Mouse (Mus musculus) embryonic facial prominence, embryonic 10.5 days (tissue): ENCODE measurements around the gene Tmem94. TPM values are rescaled to one million over a fixed set of nuclear protein-coding genes. Genes with fewer than 3 reads are reported as not detected.
A peak's percentile ranks its signal among the peaks of the same experiment; 100 is the strongest.

ENCODE experiments used
- DNase-seq: peaks from one replicate; pipeline ENCODE4 v3.0.0-alpha.2; 2017; ENCODE audit warnings: low spot score
- H3K27ac ChIP-seq: fragments of 300-500 bp; sonication (generic); replicated peaks from 2 replicates; pipeline ENCODE4 v1.5.1; 2016; ENCODE audit warnings: mild to moderate bottlenecking
- H3K27me3 ChIP-seq: fragments of 300-500 bp; sonication (generic); replicated peaks from 2 replicates; pipeline ENCODE4 v1.6.1; 2016; ENCODE audit warnings: low read depth, mild to moderate bottlenecking; ENCODE audit not compliant: poor library complexity, severe bottlenecking
- H3K36me3 ChIP-seq: fragments of 300-500 bp; sonication (generic); replicated peaks from 2 replicates; pipeline ENCODE4 v1.6.1; 2016; ENCODE audit warnings: mild to moderate bottlenecking, moderate library complexity
- H3K4me1 ChIP-seq: fragments of 300-500 bp; sonication (generic); 2 replicates; pipeline ENCODE4 v1.6.1; 2016
- H3K4me3 ChIP-seq: fragments of 300-500 bp; sonication (generic); 2 replicates; pipeline ENCODE4 v1.5.1; 2016; ENCODE audit warnings: mild to moderate bottlenecking, moderate library complexity
- H3K9me3 ChIP-seq: fragments of 300-500 bp; sonication (generic); 2 replicates; pipeline ENCODE4 v1.6.1; 2016; ENCODE audit warnings: mild to moderate bottlenecking
- WGBS: fragments of 180-500 bp; shearing (Covaris S2); methylation state at CpG from one replicate; pipeline ENCODE4 v1.1.7; 2016; 5-methylcytosine and 5-hydroxymethylcytosine counted together
- polyA plus RNA-seq: library from polyadenylated mRNA; unstranded; fragments of >200 nt; fragmentation: Nextera tagmentation; extraction: Ambion mirVana; gene quantifications from 2 replicates; pipeline ENCODE4 v1.2.1, GENCODE M21; 2016

The Tmem94 gene
- polyA plus RNA-seq, 1 experiment from 2014 or later = 34.6 TPM

GRCm38 (mm10) chr11:115797665-115798064 is 32.4 kb downstream of the Tmem94 start:
- no peak overlapping the region for H3K27ac ChIP-seq
- H3K4me3 ChIP-seq = no peak overlapping the region
- H3K4me1 ChIP-seq = no peaks in the 10 kb centered on the region
- DNase-seq = no peak
- H3K9me3 ChIP-seq = no peaks in the 10 kb centered on the region
- peaks cover 100% of the 10 kb centered on the region for H3K36me3 ChIP-seq
- WGBS = 90% methylated on average over 9 of the region's 9 CpGs
- H3K27me3 ChIP-seq = no peaks in the 10 kb centered on the region

- no peaks in the 10 kb centered on the region for H3K4me1 ChIP-seq
- H3K27ac ChIP-seq = no peak overlapping the region
- DNase-seq = no peak
- H3K9me3 ChIP-seq = no peaks in the 10 kb centered on the region
- H3K27me3 ChIP-seq = no peaks in the 10 kb centered on the region
- peaks cover 99% of the 10 kb centered on the region for H3K36me3 ChIP-seq
- no peak overlapping the region for H3K4me3 ChIP-seq
- WGBS = 95% methylated on average over 18 of the region's 18 CpGs
These were observed 35.7 kb downstream of the Tmem94 start for GRCm38 (mm10) chr11:115800981-115801380.

- 95% methylated on average over 24 of the region's 24 CpGs for WGBS
- Histone ChIP-seq H3K27ac (no peak overlapping the region), H3K27me3 (no peaks in the 10 kb centered on the region), H3K4me1 (peaks cover 15% of the 10 kb centered on the region), H3K4me3 (no peak overlapping the region), H3K9me3 (no peaks in the 10 kb centered on the region), H3K36me3 (peaks cover 99% of the 10 kb centered on the region)
- DNase-seq = no peak
These were observed 38.0 kb downstream of the Tmem94 start for GRCm38 (mm10) chr11:115803072-115803709.

- Histone ChIP-seq H3K27ac (0 out of 2 replicates have a peak overlapping the region, but pooled peaks have one; percentile 19), H3K9me3 (no peaks in the 10 kb centered on the region), H3K36me3 (peaks cover 99% of the 10 kb centered on the region), H3K27me3 (no peaks in the 10 kb centered on the region), H3K4me3 (0 out of 2 replicates have a peak overlapping the region, but pooled peaks have one; percentile 2), H3K4me1 (peaks cover 33% of the 10 kb centered on the region)
- no peak for DNase-seq
- WGBS = 92% methylated on average over 7 of the region's 7 CpGs
These were observed 39.8 kb downstream of the Tmem94 start for GRCm38 (mm10) chr11:115805005-115805404.

- 94% methylated on average over 10 of the region's 10 CpGs for WGBS
- Histone ChIP-seq H3K27ac (no peak overlapping the region), H3K36me3 (peaks cover 99% of the 10 kb centered on the region), H3K9me3 (no peaks in the 10 kb centered on the region), H3K4me3 (no peak overlapping the region), H3K27me3 (no peaks in the 10 kb centered on the region), H3K4me1 (peaks cover 44% of the 10 kb centered on the region)
- no peak for DNase-seq
These were observed 40.9 kb downstream of the Tmem94 start for GRCm38 (mm10) chr11:115806154-115806553.

- no peaks in the 10 kb centered on the region for H3K9me3 ChIP-seq
- H3K36me3 ChIP-seq = peaks cover 97% of the 10 kb centered on the region
- DNase-seq = no peak
- peaks cover 56% of the 10 kb centered on the region for H3K4me1 ChIP-seq
- H3K27me3 ChIP-seq = no peaks in the 10 kb centered on the region
- peak overlapping the region; percentile 41; the same call in 1 of the 2 replicates for H3K27ac ChIP-seq
- 73% methylated on average over 6 of the region's 6 CpGs for WGBS
- H3K4me3 ChIP-seq = no peak overlapping the region
These were observed 42.1 kb downstream of the Tmem94 start for GRCm38 (mm10) chr11:115807306-115807705.

GRCm38 (mm10) chr11:115807971-115808370 is 42.7 kb downstream of the Tmem94 start:
- peak overlapping the region; percentile 9; the same call in 1 of the 2 replicates for H3K4me3 ChIP-seq
- H3K27ac ChIP-seq = 0 out of 2 replicates have a peak overlapping the region, but pooled peaks have one; percentile 41
- DNase-seq = no peak
- H3K27me3 ChIP-seq = no peaks in the 10 kb centered on the region
- no peaks in the 10 kb centered on the region for H3K9me3 ChIP-seq
- 72% methylated on average over 11 of the region's 11 CpGs for WGBS
- peaks cover 63% of the 10 kb centered on the region for H3K4me1 ChIP-seq
- peaks cover 90% of the 10 kb centered on the region for H3K36me3 ChIP-seq

- Histone ChIP-seq H3K4me1 (peaks cover 64% of the 10 kb centered on the region), H3K9me3 (no peaks in the 10 kb centered on the region), H3K27me3 (no peaks in the 10 kb centered on the region), H3K27ac (peak overlapping the region; percentile 66), H3K36me3 (peaks cover 82% of the 10 kb centered on the region), H3K4me3 (peak overlapping the region; percentile 74; the same call in 1 of the 2 replicates)
- DNase-seq = no peak
- WGBS = 69% methylated on average over 10 of the region's 10 CpGs
These were observed 43.6 kb downstream of the Tmem94 start for GRCm38 (mm10) chr11:115808696-115809310.

GRCm38 (mm10) chr11:115809311-115809781 is 44.1 kb downstream of the Tmem94 start:
- peak overlapping the region; percentile 66 for H3K27ac ChIP-seq
- peaks cover 76% of the 10 kb centered on the region for H3K36me3 ChIP-seq
- peaks cover 69% of the 10 kb centered on the region for H3K4me1 ChIP-seq
- H3K9me3 ChIP-seq = no peaks in the 10 kb centered on the region
- WGBS = 60% methylated on average over 8 of the region's 8 CpGs
- no peaks in the 10 kb centered on the region for H3K27me3 ChIP-seq
- peak overlapping the region; percentile 74; the same call in 1 of the 2 replicates for H3K4me3 ChIP-seq
- no peak for DNase-seq

- Histone ChIP-seq H3K4me1 (peaks cover 77% of the 10 kb centered on the region), H3K4me3 (peak overlapping the region; percentile 74; the same call in 1 of the 2 replicates), H3K27ac (peak overlapping the region; percentile 44), H3K27me3 (no peaks in the 10 kb centered on the region), H3K36me3 (peaks cover 66% of the 10 kb centered on the region), H3K9me3 (no peaks in the 10 kb centered on the region)
- 92% methylated on average over 14 of the region's 14 CpGs for WGBS
- DNase-seq = no peak
These were observed 45.1 kb downstream of the Tmem94 start for GRCm38 (mm10) chr11:115810377-115810776.

- WGBS = 82% methylated on average over 20 of the region's 20 CpGs
- DNase-seq = no peak
- no peaks in the 10 kb centered on the region for H3K9me3 ChIP-seq
- H3K27ac ChIP-seq = no peak overlapping the region
- no peaks in the 10 kb centered on the region for H3K27me3 ChIP-seq
- peaks cover 85% of the 10 kb centered on the region for H3K4me1 ChIP-seq
- peaks cover 56% of the 10 kb centered on the region for H3K36me3 ChIP-seq
- H3K4me3 ChIP-seq = peak overlapping the region; percentile 74
These were observed 46.3 kb downstream of the Tmem94 start for GRCm38 (mm10) chr11:115811381-115812093.

GRCm38 (mm10) chr11:115812095-115812494 is 46.9 kb downstream of the Tmem94 start:
- Histone ChIP-seq H3K4me3 (peak overlapping the region; percentile 74), H3K36me3 (peaks cover 54% of the 10 kb centered on the region), H3K9me3 (no peaks in the 10 kb centered on the region), H3K4me1 (peaks cover 82% of the 10 kb centered on the region), H3K27ac (peak overlapping the region; percentile 88), H3K27me3 (no peaks in the 10 kb centered on the region)
- WGBS = 48% methylated on average over 7 of the region's 7 CpGs
- DNase-seq = no peak
